Mouse (Mus musculus) intestine, postnatal 0 days (tissue): ENCODE measurements around the gene Slfn4. TPM values are rescaled to one million over a fixed set of nuclear protein-coding genes. Genes with fewer than 3 reads are reported as not detected.
"Not testable (repeated sequence)": the region's sequence is repeated elsewhere in the genome, so short reads cannot be mapped to it uniquely, and the experiment has no call there.

ENCODE experiments used
- ATAC-seq: fragments of 200-750 bp; cut with Nextera tagmentation; 2 replicates; pipeline ENCODE4 v1.8.0; 2017; ENCODE audit warnings: mild to moderate bottlenecking, moderate TSS enrichment, moderate library complexity
- H3K27ac ChIP-seq: fragments of 300-500 bp; sonication (generic); 2 replicates; pipeline ENCODE4 v1.5.1; 2014; ENCODE audit warnings: mild to moderate bottlenecking, low read depth, low read length, moderate library complexity
- H3K27me3 ChIP-seq: fragments of 300-500 bp; sonication (generic); replicated peaks from 2 replicates; pipeline ENCODE4 v1.6.1; 2014; ENCODE audit warnings: low read length, mixed read lengths; ENCODE audit not compliant: control insufficient read depth, insufficient read depth
- H3K36me3 ChIP-seq: fragments of 300-500 bp; sonication (generic); 2 replicates; pipeline ENCODE4 v1.6.1; 2014; ENCODE audit warnings: mild to moderate bottlenecking, moderate library complexity; ENCODE audit not compliant: control insufficient read depth, insufficient read depth
- H3K4me1 ChIP-seq: fragments of 300-500 bp; sonication (generic); replicated peaks from 2 replicates; pipeline ENCODE4 v1.6.1; 2014; ENCODE audit warnings: antibody characterized with exemption, low read length, mixed read lengths; ENCODE audit not compliant: control insufficient read depth, insufficient read depth
- H3K4me2 ChIP-seq: fragments of 300-500 bp; sonication (generic); replicated peaks from 2 replicates; pipeline ENCODE4 v1.6.1; 2014; ENCODE audit warnings: low read depth, mild to moderate bottlenecking, moderate library complexity
- H3K4me3 ChIP-seq: fragments of 300-500 bp; sonication (generic); 2 replicates; pipeline ENCODE4 v1.5.1; 2014; ENCODE audit warnings: low read depth, low read length
- H3K9ac ChIP-seq: fragments of 300-500 bp; sonication (generic); 2 replicates; pipeline ENCODE4 v1.6.1; 2014; ENCODE audit warnings: mild to moderate bottlenecking, low read depth, low read length
- H3K9me3 ChIP-seq: fragments of 300-500 bp; sonication (generic); 2 replicates; pipeline ENCODE4 v1.6.1; 2016; ENCODE audit warnings: mixed run types; ENCODE audit not compliant: control insufficient read depth
- CTCF ChIP-seq: sonication (generic); IDR thresholded peaks from 2 replicates; pipeline ENCODE4 v1.5.1; 2016; ENCODE audit warnings: low read depth, mild to moderate bottlenecking, control low read depth, antibody characterized with exemption, moderate library complexity
- WGBS: fragments of 180-500 bp; shearing (Covaris S2); extraction: QIAGEN DNeasy Blood & Tissue Kit; methylation state at CpG from one replicate; pipeline ENCODE4 v1.1.7; 2014; 5-methylcytosine and 5-hydroxymethylcytosine counted together
- polyA plus RNA-seq: library from polyadenylated mRNA; unstranded; fragments of >200 nt; fragmentation: Nextera tagmentation; extraction: Ambion mirVana; gene quantifications from 2 replicates; pipeline ENCODE4 v1.2.1, GENCODE M21; 2015

The Slfn4 gene
- 1.3 and 1.9 TPM in 2 replicates for polyA plus RNA-seq

- H3K27me3 ChIP-seq: no peaks in the 10 kb centered on the region
- ATAC-seq: no peak
- no peak within 1 kb of the TSS for H3K9ac ChIP-seq
- H3K27ac ChIP-seq: no peak within 1 kb of the TSS
- no peaks in the 10 kb centered on the region for H3K4me1 ChIP-seq
- 68% methylated on average over 12 of the region's 12 CpGs for WGBS
- H3K9me3 ChIP-seq: no peaks in the 10 kb centered on the region
- H3K4me2 ChIP-seq: 0 out of 2 replicates have a peak within 1 kb of the TSS, but pooled peaks have one; percentile 13
- H3K36me3 ChIP-seq: no peaks in the 10 kb centered on the region
- no peak for TF ChIP-seq CTCF
- no peak within 1 kb of the TSS for H3K4me3 ChIP-seq
Observed at GRCm38 (mm10) chr11:83174948-83175539, at the start of gene Slfn4. Gene Slfn4, plus strand, starts transcription at chr11:83175186.

DNA sequence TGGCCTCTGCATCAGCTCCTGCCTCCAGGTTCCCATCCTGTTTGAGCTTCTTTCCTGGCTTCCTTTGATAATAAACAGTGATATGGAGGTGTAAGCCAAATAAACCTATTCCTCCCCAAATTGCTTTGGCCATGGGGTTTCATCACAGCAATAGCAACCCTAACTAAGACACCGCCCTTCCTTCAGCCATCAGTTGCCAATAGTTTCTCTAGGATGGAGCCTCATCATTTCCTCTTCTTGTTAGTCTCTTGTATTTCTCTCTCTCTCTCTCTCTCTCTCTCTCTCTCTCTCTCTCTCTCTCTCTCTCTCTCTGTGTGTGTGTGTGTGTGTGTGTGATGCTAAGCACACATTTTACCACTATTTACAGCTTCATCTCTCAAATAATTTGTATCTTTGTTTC is 49.4 kb upstream of the Slfn4 start:
- H3K4me3 ChIP-seq, H3K9ac ChIP-seq, ATAC-seq, H3K27ac ChIP-seq, H3K4me2 ChIP-seq, H3K27me3 ChIP-seq, H3K4me1 ChIP-seq, H3K9me3 ChIP-seq, H3K36me3 ChIP-seq: not testable (repeated sequence)
- WGBS: no CpG with 5 or more reads among the region's 1 CpGs

GRCm38 (mm10) chr11:83137253-83137652 is 37.7 kb upstream of the Slfn4 start:
- H3K4me2 ChIP-seq, H3K27ac ChIP-seq, H3K9ac ChIP-seq, H3K4me1 ChIP-seq, ATAC-seq, H3K36me3 ChIP-seq, H3K27me3 ChIP-seq, H3K4me3 ChIP-seq, H3K9me3 ChIP-seq: not testable (repeated sequence)
- 100% methylated on average over 1 of the region's 2 CpGs for WGBS

DNA sequence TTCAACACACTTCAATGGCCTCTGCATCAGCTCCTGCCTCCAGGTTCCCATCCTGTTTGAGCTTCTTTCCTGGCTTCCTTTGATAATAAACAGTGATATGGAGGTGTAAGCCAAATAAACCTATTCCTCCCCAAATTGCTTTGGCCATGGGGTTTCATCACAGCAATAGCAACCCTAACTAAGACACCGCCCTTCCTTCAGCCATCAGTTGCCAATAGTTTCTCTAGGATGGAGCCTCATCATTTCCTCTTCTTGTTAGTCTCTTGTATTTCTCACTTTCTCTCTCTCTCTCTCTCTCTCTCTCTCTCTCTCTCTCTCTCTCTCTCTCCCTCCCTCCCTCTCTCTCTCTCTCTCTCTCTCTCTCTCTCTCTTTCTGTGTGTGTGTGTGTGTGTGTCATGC is 26.0 kb upstream of the Slfn4 start:
- WGBS: no CpG with 5 or more reads among the region's 1 CpGs

DNA sequence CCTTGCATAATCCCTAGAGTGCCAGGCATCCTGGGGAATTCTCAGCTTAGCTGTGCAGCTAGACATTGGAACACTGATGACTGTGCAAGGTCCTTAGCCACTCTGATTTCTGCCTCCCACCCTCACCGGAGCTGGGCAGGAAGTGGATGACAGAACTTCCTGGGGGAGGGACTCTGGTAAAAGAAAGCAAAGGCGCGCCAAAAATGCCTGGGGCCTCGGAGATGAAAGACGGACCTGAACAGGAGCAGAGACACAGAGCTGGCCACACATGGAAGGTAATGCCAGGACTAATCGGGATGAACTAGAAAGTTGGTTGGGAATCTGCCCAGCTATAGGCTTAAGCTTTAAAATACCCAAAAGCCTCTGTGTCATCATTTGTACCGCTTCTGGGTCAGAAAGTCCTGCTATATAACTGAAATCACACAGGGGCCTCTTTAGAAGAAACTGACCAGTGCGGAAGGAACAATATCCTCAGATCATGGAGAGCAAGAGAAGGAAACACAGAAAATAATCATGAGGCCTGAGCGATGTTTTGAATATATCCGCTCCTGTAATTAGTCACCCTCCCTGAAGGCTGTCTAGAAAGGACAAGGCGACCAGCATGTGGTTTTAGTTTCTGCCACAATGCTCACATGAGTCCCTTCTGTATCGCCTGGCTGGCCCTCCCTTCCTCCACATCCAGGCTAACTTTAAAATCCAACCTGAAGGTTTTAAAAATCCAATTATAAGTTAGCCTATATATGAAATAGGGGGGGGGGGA is 16.3 kb downstream of the Slfn4 start, which contains the start of gene Slfn3:
Gene Slfn3, plus strand, starts transcription at position 197 of the 760 bp plus-strand sequence.
- WGBS: 76% methylated on average over 12 of the region's 12 CpGs
- Histone ChIP-seq H3K9ac (no peak within 1 kb of the TSS), H3K36me3 (no peaks in the 10 kb centered on the region), H3K27ac (no peak within 1 kb of the TSS), H3K4me1 (no peaks in the 10 kb centered on the region), H3K4me2 (peak within 1 kb of the TSS; percentile 38), H3K27me3 (no peaks in the 10 kb centered on the region), H3K4me3 (no peak within 1 kb of the TSS), H3K9me3 (no peaks in the 10 kb centered on the region)
- no peak for ATAC-seq
- TF ChIP-seq CTCF: no peak

More for the DNA sequence above, 26.0 kb upstream of the Slfn4 start:
- not testable (repeated sequence) for H3K4me3 ChIP-seq, H3K4me2 ChIP-seq, H3K27me3 ChIP-seq, H3K27ac ChIP-seq, H3K4me1 ChIP-seq, H3K9me3 ChIP-seq, H3K9ac ChIP-seq, H3K36me3 ChIP-seq, ATAC-seq

DNA sequence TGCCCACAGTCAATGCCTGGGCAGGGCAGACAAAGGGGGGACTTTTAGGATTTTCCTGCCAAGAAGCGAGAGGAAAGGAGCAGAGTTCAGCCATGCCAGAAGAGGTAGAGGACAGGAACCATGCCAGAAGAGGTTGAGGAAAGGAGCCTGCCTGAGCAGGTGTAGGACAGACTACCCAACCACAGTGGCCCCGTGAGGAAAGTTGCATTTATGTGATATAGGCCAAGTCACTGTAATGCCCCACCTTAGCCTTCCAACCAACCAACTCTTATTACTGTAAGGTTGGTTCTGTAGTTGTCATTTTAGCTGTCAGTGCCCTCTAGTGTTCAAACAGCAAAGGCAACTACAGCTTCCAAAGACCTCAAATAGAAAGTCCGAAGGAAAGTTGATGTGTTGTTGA is 17.0 kb downstream of the Slfn4 start:
- ATAC-seq: no peak
- no peak overlapping the region for H3K9ac ChIP-seq
- H3K4me2 ChIP-seq: peak overlapping the region; percentile 38
- no peak overlapping the region for H3K27ac ChIP-seq
- no peak overlapping the region for H3K4me3 ChIP-seq
- H3K27me3 ChIP-seq: no peaks in the 10 kb centered on the region
- no peaks in the 10 kb centered on the region for H3K4me1 ChIP-seq
- no peaks in the 10 kb centered on the region for H3K36me3 ChIP-seq
- WGBS: 53% methylated on average over 3 of the region's 3 CpGs
- TF ChIP-seq CTCF: peak; percentile 82
- no peaks in the 10 kb centered on the region for H3K9me3 ChIP-seq
